8 mouse cellular contexts compared by ENCODE assay signal in genomic region chr2:130839084-130839483, GRCm38 (mm10).
A peak's percentile ranks its signal among the peaks of the same experiment; 100 is the strongest.
DNase-seq lines count a peak whose midpoint lies in the region; ATAC-seq lines count a peak whose summit lies in the region.

No protein-coding gene starts in this region.

- H3K9me3 ChIP-seq in heart, embryonic 14.5 days (ENCODE audit: control insufficient read depth, low read length), result no peaks in the 10 kb centered on the region

- peak; percentile 10 for DNase-seq in embryo, embryonic 10 days (ENCODE audit: low spot score)
- DNase-seq in embryo, embryonic 9.5 days (ENCODE audit: extremely low spot score), result no peak
- DNase-seq in MN1 (ENCODE audit: low spot score), result peak; percentile 48
- peak; percentile 34 for DNase-seq in embryo, embryonic 11 days
- peak; percentile 54 for DNase-seq in kidney, postnatal 10 days
- peak; percentile 32 for DNase-seq in lung, postnatal 36 days
- peak; percentile 12 for DNase-seq in splenic B cell, adult 2 months (ENCODE audit: low read depth, low spot score)

- no peak for ATAC-seq in heart, embryonic 14.5 days (ENCODE audit: insufficient number of reproducible peaks, insufficient read depth, low FRiP score, low read depth)

- H3K4me3 ChIP-seq in heart, embryonic 14.5 days (ENCODE audit: control insufficient read depth in 1 of 2, insufficient read depth in 1 of 2, low read depth in 1 of 2, low read length in 2 of 2), result peak overlapping the region; percentile 96 to 99

- H3K27me3 ChIP-seq in heart, embryonic 14.5 days (ENCODE audit: control insufficient read depth, insufficient read depth, low read length), result no peaks in the 10 kb centered on the region
- H3K27me3 ChIP-seq in splenic B cell, adult 2 months (ENCODE audit: control insufficient read depth, insufficient read depth, low read length, poor library complexity, severe bottlenecking), result no peaks in the 10 kb centered on the region; the same call in 1 of the 2 replicates

- peak overlapping the region; percentile 95 for H3K9ac ChIP-seq in heart, embryonic 14.5 days (ENCODE audit: low read length)

- H3K27ac ChIP-seq in heart, embryonic 14.5 days (replicated peaks in 1 of 2; ENCODE audit: control insufficient read depth in 1 of 2, insufficient read depth in 1 of 2, low read depth in 2 of 2, low read length in 2 of 2), result peak overlapping the region; percentile 96

- 0% methylated on average over 10 of the region's 10 CpGs for WGBS in heart, embryonic 14.5 days

- H3K4me2 ChIP-seq in heart, embryonic 14.5 days (ENCODE audit: low read length), result peak overlapping the region; percentile 72

- peaks cover 7 to 28% of the 10 kb centered on the region in 2 experiments for H3K4me1 ChIP-seq in heart, embryonic 14.5 days (ENCODE audit: control insufficient read depth in 2 of 2, insufficient read depth in 2 of 2, low read length in 2 of 2)

- peaks cover 26% of the 10 kb centered on the region for H3K36me3 ChIP-seq in heart, embryonic 14.5 days (ENCODE audit: control insufficient read depth, insufficient read depth, low read length)
- H3K36me3 ChIP-seq in splenic B cell, adult 2 months (ENCODE audit: control insufficient read depth, insufficient read depth, low read length, poor library complexity, severe bottlenecking), result no peaks in the 10 kb centered on the region
